In genomic region chr10:21395426-21396139, GRCm38 (mm10) we compare ENCODE assay signal across 25 mouse cellular contexts. TPM values are rescaled to one million over a fixed set of nuclear protein-coding genes. Genes with fewer than 3 reads are reported as not detected.
A peak's percentile ranks its signal among the peaks of the same experiment; 100 is the strongest.
DNase-seq lines count a peak whose midpoint lies in the region; ATAC-seq lines count a peak whose summit lies in the region.
"Had no signal": no experiment of that assay in that cellular context is flagged by ENCODE, and none has a peak within 500 bp of the region (broad histone marks: within the 10 kb centered on the region; RNA-seq: fewer than 3 reads in every experiment).

No protein-coding gene starts in this region.

- no peak overlapping the region for H3K9ac ChIP-seq in liver, embryonic 16.5 days (ENCODE audit: low read depth, low read length)
- H3K9ac ChIP-seq: embryonic facial prominence, embryonic 12.5 days; forebrain, embryonic 12.5 days; hindbrain, embryonic 14.5 days; lung, embryonic 14.5 days; midbrain, embryonic 15.5 days; neural tube, embryonic 12.5 days had no signal

- no peaks in the 10 kb centered on the region for H3K27me3 ChIP-seq in heart, embryonic 10.5 days (ENCODE audit: insufficient read depth, poor library complexity, severe bottlenecking)
- no peaks in the 10 kb centered on the region for H3K27me3 ChIP-seq in liver, embryonic 16.5 days (ENCODE audit: control insufficient read depth, insufficient read depth, low read depth, low read length)
- H3K27me3 ChIP-seq: embryonic facial prominence, embryonic 12.5 days; forebrain, embryonic 12.5 days; midbrain, embryonic 15.5 days; neural tube, embryonic 12.5 days had no signal

- H3K9me3 ChIP-seq in heart, embryonic 10.5 days = no peaks in the 10 kb centered on the region
- H3K9me3 ChIP-seq in liver, embryonic 16.5 days (replicated peaks; ENCODE audit: control insufficient read depth, low read length) = no peaks in the 10 kb centered on the region
- H3K9me3 ChIP-seq: embryonic facial prominence, embryonic 12.5 days; forebrain, embryonic 12.5 days; midbrain, embryonic 15.5 days; neural tube, embryonic 12.5 days had no signal

- no peaks in the 10 kb centered on the region for H3K36me3 ChIP-seq in heart, embryonic 10.5 days
- H3K36me3 ChIP-seq in liver, embryonic 16.5 days (ENCODE audit: control insufficient read depth, insufficient read depth) = no peaks in the 10 kb centered on the region
- H3K36me3 ChIP-seq: embryonic facial prominence, embryonic 12.5 days; forebrain, embryonic 12.5 days; midbrain, embryonic 15.5 days; neural tube, embryonic 12.5 days had no signal

- ATAC-seq in liver, embryonic 16.5 days (ENCODE audit: low read depth) = peak; percentile 58; the same call in 1 of the 2 replicates
- peak; percentile 35 for ATAC-seq in granulocyte monocyte progenitor cell, adult 5-6 weeks (replicated peaks; ENCODE audit: poor library complexity, severe bottlenecking)
- ATAC-seq: inflammation-experienced regulatory T-cells, adult 6 months; midbrain, embryonic 15.5 days had no signal

- no peak overlapping the region for H3K27ac ChIP-seq in heart, embryonic 10.5 days
- H3K27ac ChIP-seq in liver, embryonic 16.5 days (ENCODE audit: low read length) = no peak overlapping the region
- H3K27ac ChIP-seq: embryonic facial prominence, embryonic 12.5 days; forebrain, embryonic 12.5 days; hindbrain, embryonic 14.5 days; kidney, postnatal 0 days; left cerebral cortex, adult 2 months; midbrain, embryonic 15.5 days; neural tube, embryonic 12.5 days had no signal

- DNase-seq in heart, embryonic 10.5 days (ENCODE audit: low spot score) = peak; percentile 73
- DNase-seq in heart, adult 8-10 months (ENCODE audit: low spot score) = no peak
- DNase-seq in liver = no peak
- DNase-seq in kidney, postnatal 36 days = no peak
- no peak for DNase-seq in right cerebral cortex, postnatal 14 days
- DNase-seq: adrenal gland, postnatal 36 days; cerebellum, adult 11 months; cerebellum, postnatal 10 days; heart, postnatal 36 days; kidney, adult 2 months; lung, embryonic 14.5 days; right cerebral cortex, postnatal 4 days; thymus, adult 18-20 months; thymus, postnatal 4 days had no signal

- no peak overlapping the region for H3K4me3 ChIP-seq in heart, embryonic 10.5 days
- no peak overlapping the region for H3K4me3 ChIP-seq in liver, embryonic 16.5 days (ENCODE audit: low read depth, low read length)
- H3K4me3 ChIP-seq: embryonic facial prominence, embryonic 12.5 days; forebrain, embryonic 12.5 days; left cerebral cortex, adult 2 months; midbrain, embryonic 15.5 days; neural tube, embryonic 12.5 days had no signal

- H3K4me1 ChIP-seq in heart, embryonic 10.5 days = peaks cover 32% of the 10 kb centered on the region
- no peaks in the 10 kb centered on the region for H3K4me1 ChIP-seq in liver, embryonic 16.5 days (ENCODE audit: control insufficient read depth, low read depth, low read length)
- H3K4me1 ChIP-seq: embryonic facial prominence, embryonic 12.5 days; forebrain, embryonic 12.5 days; midbrain, embryonic 15.5 days; neural tube, embryonic 12.5 days had no signal

- H3K4me2 ChIP-seq in liver, embryonic 16.5 days (ENCODE audit: low read depth, low read length) = no peak overlapping the region
- H3K4me2 ChIP-seq: embryonic facial prominence, embryonic 12.5 days; forebrain, embryonic 12.5 days; hindbrain, embryonic 14.5 days; lung, embryonic 14.5 days; midbrain, embryonic 15.5 days; neural tube, embryonic 12.5 days had no signal

- 53% methylated on average over 14 of the region's 14 CpGs for WGBS in heart, embryonic 10.5 days
- 38% methylated on average over 14 of the region's 14 CpGs for WGBS in liver, embryonic 16.5 days (ENCODE audit: insufficient replicate concordance)

RNA-seq across cellular contexts. Expression of gene Aldh8a1, which starts 18.5 kb away (rescaled TPM):
- polyA plus RNA-seq in heart, embryonic 10.5 days (2016; fragmentation: Nextera tagmentation; extraction: Ambion mirVana) = 0.10 and 0.19 TPM in 2 replicates
- not detected for total RNA-seq in heart, adult 8-10 months (2022)
- polyA plus RNA-seq in liver, embryonic 16.5 days (2015; fragmentation: Nextera tagmentation; extraction: Ambion mirVana) = 42.7 and 48.6 TPM in 2 replicates
- not detected in 2 replicates for total RNA-seq in granulocyte monocyte progenitor cell, adult 5-6 weeks (2014; fragmentation: Nextera tagmentation)
- not detected in 2 replicates for total RNA-seq in granulocyte monocyte progenitor cell, adult 5-6 weeks (2017)
- total RNA-seq: adrenal gland, postnatal 36 days; heart, postnatal 36 days had no signal
- polyA plus RNA-seq: C2C12; forebrain, embryonic 12.5 days; hindbrain, embryonic 14.5 days; inflammation-experienced regulatory T-cells, adult 6 months; lung, embryonic 14.5 days had no signal
